Mouse (Mus musculus): ENCODE data around the gene Tceal8.

DNA sequence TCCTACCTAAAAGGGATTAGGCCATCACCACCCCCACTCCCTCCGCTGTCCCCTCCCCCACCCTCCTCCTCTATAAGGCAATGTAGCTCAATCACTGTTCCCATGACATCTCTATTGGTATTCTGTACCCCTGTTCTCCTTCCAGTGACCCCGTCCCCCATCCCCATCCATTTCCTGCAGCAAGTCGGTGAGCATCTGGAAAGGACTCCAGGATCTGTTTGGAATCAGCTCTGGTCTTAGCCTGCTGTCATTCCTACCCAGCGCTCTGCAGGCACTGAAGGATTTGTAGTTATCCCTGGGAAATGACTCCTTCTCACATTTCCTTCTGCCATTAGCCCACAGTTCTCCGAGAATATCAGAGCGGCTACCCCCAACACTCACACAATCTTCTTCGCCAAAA is 31.1 kb upstream of the Tceal8 start:
- TF ChIP-seq POLR2A (IDR thresholded peaks at IDR 0.05; ENCODE audit: borderline replicate concordance, insufficient read depth, low read length) = no peak
- no peak for TF ChIP-seq CTCF (IDR thresholded peaks at IDR 0.05; ENCODE audit: borderline replicate concordance, insufficient read depth, low read depth, low read length)
